Mouse (Mus musculus): ENCODE measurements around the gene Olfr1105.

Gene Olfr1105

DNA sequence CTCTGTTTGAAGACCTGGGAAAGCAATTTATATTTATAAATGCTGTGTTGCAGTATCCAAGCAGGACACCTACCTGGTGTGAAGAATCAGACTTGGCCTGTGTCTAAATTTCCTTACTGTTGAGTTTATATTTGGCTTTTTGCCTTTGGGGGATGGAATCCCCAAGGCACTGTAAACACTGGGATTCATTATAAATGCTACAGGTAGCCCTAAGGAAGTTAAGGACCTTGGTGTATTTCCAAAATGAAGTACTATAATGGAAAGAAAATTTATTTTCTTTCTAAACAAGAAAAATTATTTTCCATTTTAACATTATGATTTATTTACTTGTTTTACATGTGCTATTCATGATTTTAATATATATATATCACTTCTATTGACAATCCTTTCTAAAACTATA is at the start of gene Olfr1105:
Gene Olfr1105 (minus strand): TSS at position 101 of the 400 bp plus-strand sequence.
- DNase-seq (ENCODE audit: extremely low read depth, low read depth) = no peak

DNA sequence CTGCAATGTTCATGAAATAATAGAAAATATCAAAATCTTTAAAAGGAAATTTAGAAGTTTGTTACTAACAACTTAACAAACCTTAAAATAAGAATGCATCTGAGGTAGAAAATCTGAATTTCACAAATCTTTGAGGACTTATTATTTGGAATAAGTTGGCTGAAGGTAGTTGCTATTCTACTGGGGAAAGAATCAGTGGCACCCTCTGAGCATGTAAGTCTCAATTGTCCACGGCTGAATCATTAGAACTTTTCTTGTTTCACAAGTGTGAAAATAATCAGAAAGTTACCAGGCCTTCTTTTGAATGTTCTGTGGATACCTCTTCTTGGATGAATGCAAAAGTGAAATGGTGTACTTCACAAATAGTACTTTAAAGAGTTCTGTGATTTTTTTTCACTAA is 39.4 kb upstream of the Olfr1105 start, which contains the start of gene Olfr1107:
Gene Olfr1107 (minus strand): TSS at position 101 of the 400 bp plus-strand sequence.
- DNase-seq (ENCODE audit: extremely low read depth, low read depth) = no peak

DNA sequence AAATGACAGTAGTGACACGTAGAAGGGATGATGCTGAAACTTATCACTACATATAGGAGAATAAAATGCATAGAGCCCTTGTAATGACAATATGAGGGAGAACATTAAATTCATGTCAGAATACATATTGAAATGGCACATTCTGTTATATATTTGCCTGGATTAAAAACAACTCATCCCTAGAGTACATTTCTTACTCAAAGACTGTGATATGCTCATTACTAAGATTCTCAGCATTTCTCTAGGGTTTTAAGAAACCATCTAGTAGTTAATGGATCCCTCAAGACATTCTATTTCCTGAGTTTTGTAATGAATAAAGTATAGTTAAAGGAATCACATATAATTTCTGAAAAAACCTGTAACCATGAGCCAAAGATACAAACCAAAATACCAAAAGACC is 15.8 kb upstream of the Olfr1105 start, which contains the start of gene Olfr1106:
Gene Olfr1106 (minus strand): TSS at position 101 of the 400 bp plus-strand sequence.
- no peak for DNase-seq (ENCODE audit: extremely low read depth, low read depth)

DNA sequence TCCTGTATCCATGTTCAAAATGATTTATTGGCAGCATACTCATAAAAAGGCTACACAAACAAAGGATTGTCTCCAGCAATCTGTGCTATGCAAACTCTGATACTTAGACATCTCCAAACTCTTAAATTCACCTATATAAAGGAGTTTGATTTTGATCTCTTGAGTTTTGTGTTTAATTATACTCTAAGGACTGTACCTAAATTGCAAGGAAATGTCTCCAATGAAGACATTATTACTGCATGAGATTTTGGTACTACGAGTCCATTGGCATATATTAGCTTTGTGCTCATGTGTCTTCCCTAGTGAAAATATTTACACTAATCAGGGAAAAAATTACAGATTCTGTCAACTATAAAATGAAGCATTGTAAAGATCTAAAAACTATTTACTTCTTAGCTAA is 9.4 kb downstream of the Olfr1105 start, which contains the start of gene Olfr1104:
Gene Olfr1104 (minus strand): TSS at position 101 of the 400 bp plus-strand sequence.
- no peak for DNase-seq (ENCODE audit: extremely low read depth, low read depth)

DNA sequence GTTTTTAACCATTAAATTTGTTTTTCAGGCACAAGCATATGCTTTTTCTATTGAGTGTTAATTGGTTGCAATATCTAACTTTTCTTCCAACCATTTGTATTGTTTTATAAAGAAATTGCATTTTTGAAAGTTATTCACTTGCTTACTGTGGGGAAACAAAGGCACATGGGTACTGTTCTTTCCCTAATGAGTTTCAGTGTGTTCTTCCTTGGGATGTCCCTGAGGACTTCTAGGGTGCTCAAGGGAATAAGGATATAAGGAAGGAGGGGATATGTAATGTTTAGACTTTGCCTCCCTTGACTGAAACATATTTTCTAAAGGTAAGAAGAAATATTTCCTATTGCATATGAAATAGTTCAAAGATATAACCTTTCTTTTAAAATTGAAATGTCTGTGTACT is 38.2 kb downstream of the Olfr1105 start, which contains the start of gene Olfr1102:
Gene Olfr1102 (plus strand): TSS at position 301 of the 400 bp plus-strand sequence.
- no peak for DNase-seq (ENCODE audit: extremely low read depth, low read depth)

DNA sequence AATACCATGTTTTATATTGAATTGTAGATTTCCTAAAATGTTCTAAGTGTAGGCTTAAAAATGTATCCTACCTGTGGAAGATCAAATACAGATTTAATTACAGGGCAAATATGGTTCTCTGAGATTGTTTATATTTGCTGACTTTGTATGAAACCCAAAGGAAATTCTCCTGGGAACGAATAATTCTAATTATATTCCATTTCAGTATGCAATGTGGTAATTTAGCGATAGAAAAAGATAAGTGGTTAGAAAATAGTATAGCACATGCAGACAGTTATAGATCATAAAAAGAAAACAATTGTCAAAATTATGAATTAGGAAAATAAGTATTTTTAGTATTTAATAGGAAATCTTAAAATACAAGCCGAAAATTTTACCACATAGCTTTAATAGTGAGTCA is 45.2 kb downstream of the Olfr1105 start, which contains the start of gene Olfr1101:
Gene Olfr1101 (minus strand): TSS at position 101 of the 400 bp plus-strand sequence.
- DNase-seq (ENCODE audit: extremely low read depth, low read depth) = no peak

Measured in MEL-GATA-1-ER (cell line).